Mouse (Mus musculus) gastrocnemius, adult 18-20 months (tissue): ENCODE results near the gene Dnttip1. TPM values are rescaled to one million over a fixed set of nuclear protein-coding genes. Genes with fewer than 3 reads are reported as not detected.

ENCODE experiments used
- DNase-seq: peaks from one replicate; pipeline ENCODE4 v3.0.0; 2021; ENCODE audit warnings: low spot score
- total RNA-seq, 2 experiments: library from RNA; stranded (reverse); gene quantifications; 2 replicates each; pipeline ENCODE4 v1.2.3; 2021

Gene Dnttip1
- total RNA-seq, 2 experiments from 2014 or later, result 15.7 to 20.7 TPM

DNA sequence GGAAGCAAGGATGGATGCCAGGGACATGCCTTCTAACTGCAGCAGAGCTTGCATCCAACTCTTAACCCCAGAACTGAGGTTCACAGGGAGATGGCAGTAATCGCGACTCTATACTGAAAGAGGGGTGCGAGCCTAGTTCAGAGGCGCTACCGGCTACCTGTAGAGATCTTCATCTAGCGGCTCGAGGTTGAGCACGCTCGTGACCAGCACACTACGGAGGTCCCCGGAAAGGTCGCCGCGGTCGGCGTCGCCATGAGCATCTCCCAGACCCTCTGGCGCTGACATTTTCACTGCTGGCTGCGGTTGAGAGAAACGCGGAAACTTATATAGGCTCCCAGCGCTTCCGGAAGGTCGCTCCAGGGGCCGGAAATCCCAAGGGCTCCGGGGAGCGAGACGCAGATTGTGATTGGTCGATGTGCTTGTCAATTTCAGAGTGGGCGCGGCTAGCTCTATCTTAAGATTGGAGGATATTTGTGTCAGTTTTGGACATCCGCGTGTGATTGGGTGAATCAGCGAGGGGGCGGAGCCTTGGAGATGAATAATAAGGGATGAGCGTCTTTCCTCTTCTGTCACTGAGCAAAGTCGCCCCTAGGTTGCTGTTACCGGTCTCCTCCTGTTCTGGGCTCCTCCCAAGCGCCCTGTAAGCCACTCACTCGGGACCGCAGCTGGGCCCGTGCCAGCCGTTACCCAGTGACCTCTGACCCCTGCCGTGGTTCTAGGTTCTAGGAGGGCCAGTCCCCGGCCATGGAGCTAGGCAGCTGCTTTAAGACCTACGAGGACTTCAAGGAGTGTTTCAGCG, 58.9 kb downstream of the Dnttip1 start, which contains the start of the genes Acot8 and Zswim3:
Acot8 (minus strand) TSS at position 350 of the 799 bp plus-strand sequence.
Zswim3 (plus strand) TSS at position 566 of the 799 bp plus-strand sequence.
- DNase-seq, result peak; percentile 99

GRCm38 (mm10) chr2:164805332-164805718, 59.5 kb downstream of the Dnttip1 start:
- DNase-seq, result no peak

DNA sequence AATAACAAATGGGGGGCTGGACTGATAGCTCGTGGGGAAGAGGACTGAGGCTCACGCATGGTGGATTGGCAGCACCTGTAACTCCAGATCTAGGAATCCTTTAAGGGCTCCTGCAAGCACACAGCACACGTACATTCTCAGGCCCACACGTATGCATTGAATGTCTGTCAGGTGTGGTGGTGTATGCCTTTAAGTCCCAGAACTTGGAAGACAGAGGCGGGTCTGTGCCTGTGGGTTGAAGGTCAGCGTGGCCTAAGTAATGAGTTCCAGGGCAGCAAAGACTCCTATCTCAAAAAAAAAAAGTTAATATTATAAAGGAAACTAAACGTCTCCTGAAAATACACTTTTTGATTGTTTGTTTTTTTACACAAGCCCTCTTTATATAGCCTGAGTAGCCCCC, 60.8 kb downstream of the Dnttip1 start:
- DNase-seq, result no peak

DNA sequence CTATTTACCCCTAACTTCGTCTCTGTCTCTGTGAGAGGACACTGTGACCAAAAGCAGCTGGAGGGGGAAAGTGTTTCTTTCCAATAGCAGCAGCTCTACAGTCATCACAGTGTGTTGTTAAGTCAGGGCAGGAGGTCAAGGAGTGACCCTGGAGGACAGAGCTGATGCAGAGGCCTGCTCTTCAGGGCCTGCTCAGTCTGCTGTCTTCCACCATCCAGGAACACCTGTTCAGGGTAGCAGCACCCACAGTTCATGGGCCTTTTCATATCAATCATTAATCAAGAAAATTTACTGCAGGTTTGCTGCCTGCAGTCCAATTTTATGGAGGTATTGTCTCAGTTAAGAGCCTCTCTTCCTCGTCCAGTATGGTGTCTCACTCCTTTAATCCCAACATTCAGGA, 67.8 kb downstream of the Dnttip1 start:
- no peak for DNase-seq

- no peak for DNase-seq
Observed at GRCm38 (mm10) chr2:164815348-164815747, 69.6 kb downstream of the Dnttip1 start.

GRCm38 (mm10) chr2:164815821-164816220, 70.0 kb downstream of the Dnttip1 start:
- no peak for DNase-seq

DNA sequence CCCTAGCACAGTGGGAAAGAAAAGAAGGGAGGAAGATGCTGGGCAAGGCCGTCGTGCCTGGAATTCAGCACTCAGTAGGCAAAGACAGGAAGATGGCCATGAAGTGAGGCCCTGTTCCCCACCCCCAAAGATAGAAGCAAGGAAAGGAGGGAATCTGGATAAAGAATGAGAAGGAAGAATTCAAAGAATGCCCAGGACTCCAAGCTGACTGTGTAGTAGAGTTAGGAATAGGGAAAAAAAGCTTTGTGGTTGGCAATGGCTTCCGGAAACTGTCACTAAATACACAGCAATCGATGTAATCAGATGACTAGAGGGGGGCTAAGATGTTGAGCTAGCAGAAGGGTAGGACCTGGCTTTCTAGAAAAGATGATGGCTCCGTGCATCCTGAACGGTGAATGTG, 71.4 kb downstream of the Dnttip1 start:
- DNase-seq, result no peak

GRCm38 (mm10) chr2:164817703-164818102, 71.9 kb downstream of the Dnttip1 start:
- no peak for DNase-seq

Other genes with a start within 250 kb of the Dnttip1 start
- gene Pigt, start 248.5 kb upstream of the Dnttip1 start, total RNA-seq, result 10 to 100 TPM; 31.4 to 32.6 TPM
- gene Wfdc2, start 183.6 kb upstream of the Dnttip1 start, total RNA-seq, result not detected
- not detected for gene Spint3, start 172.5 kb upstream of the Dnttip1 start, total RNA-seq
- not detected for gene Wfdc6a, start 160.5 kb upstream of the Dnttip1 start, total RNA-seq
- gene Eppin, start 152.4 kb upstream of the Dnttip1 start, total RNA-seq, result not detected
- not detected for gene Wfdc6b, start 132.5 kb upstream of the Dnttip1 start, total RNA-seq
- not detected for gene Wfdc8, start 132.4 kb upstream of the Dnttip1 start, total RNA-seq
- not detected for gene Wfdc16, start 107.2 kb upstream of the Dnttip1 start, total RNA-seq
- gene Wfdc10, start 89.9 kb upstream of the Dnttip1 start, total RNA-seq, result not detected
- gene Wfdc9, start 89.4 kb upstream of the Dnttip1 start, total RNA-seq, result not detected
- not detected for gene Wfdc11, start 71.9 kb upstream of the Dnttip1 start, total RNA-seq
- not detected for gene Wfdc13, start 60.9 kb upstream of the Dnttip1 start, total RNA-seq
- gene Spint4, start 47.5 kb upstream of the Dnttip1 start, total RNA-seq, result not detected
- not detected for gene Spint5, start 30.7 kb upstream of the Dnttip1 start, total RNA-seq
- gene Wfdc3, start 52 bp upstream of the Dnttip1 start, total RNA-seq, result not detected
- gene Ube2c, start 23.9 kb downstream of the Dnttip1 start, total RNA-seq, result under 1 TPM; 0.41 to 0.50 TPM
- gene Tnnc2, start 34.0 kb downstream of the Dnttip1 start, total RNA-seq, result over 10,000 TPM; 18,106 to 19,583 TPM
- gene Snx21, start 39.8 kb downstream of the Dnttip1 start, total RNA-seq, result 10 to 100 TPM; 20.0 to 24.3 TPM
- 1 to 10 TPM; 8.0 to 8.2 TPM for gene Acot8, start 58.9 kb downstream of the Dnttip1 start, total RNA-seq
- gene Zswim3, start 59.1 kb downstream of the Dnttip1 start, total RNA-seq, result 1 to 10 TPM; 1.5 TPM
- 1 to 10 TPM; 5.6 to 5.8 TPM for gene Zswim1, start 76.7 kb downstream of the Dnttip1 start, total RNA-seq
- gene Spata25, start 82.6 kb downstream of the Dnttip1 start, total RNA-seq, result not detected
- 10 to 100 TPM; 51.3 to 55.9 TPM for gene Ctsa, start 86.9 kb downstream of the Dnttip1 start, total RNA-seq
- 10 to 100 TPM; 37.2 to 41.0 TPM for gene Neurl2, start 87.5 kb downstream of the Dnttip1 start, total RNA-seq
- 10 to 100 TPM; 12.5 to 21.8 TPM for gene Pltp, start 111.7 kb downstream of the Dnttip1 start, total RNA-seq
- 10 to 100 TPM; 26.3 to 28.6 TPM for gene Pcif1, start 133.3 kb downstream of the Dnttip1 start, total RNA-seq
- gene Zfp335, start 165.8 kb downstream of the Dnttip1 start, total RNA-seq, result 1 to 10 TPM; 7.4 to 8.4 TPM
- gene Mmp9, start 194.8 kb downstream of the Dnttip1 start, total RNA-seq, result under 1 TPM; 0.43 to 0.85 TPM
- gene Slc12a5, start 214.8 kb downstream of the Dnttip1 start, total RNA-seq, result under 1 TPM; 0.40 to 0.55 TPM